Mouse (Mus musculus) c-Kit-positive CD71-positive TER-119-negative erythroid progenitor cells, embryonic 14.5 days (primary cell): ENCODE measurements around the gene Olfr976.
"Not testable (repeated sequence)": the region's sequence is repeated elsewhere in the genome, so short reads cannot be mapped to it uniquely, and the experiment has no call there.

ENCODE experiments used
- DNase-seq: peaks from one replicate; pipeline ENCODE4 v3.0.0-alpha.2; 2013; ENCODE audit warnings: low read depth

Gene Olfr976

GRCm38 (mm10) chr9:39961033-39961432, at the start of gene Olfr976:
Gene Olfr976 (minus strand): TSS chr9:39961133.
- DNase-seq = not testable (repeated sequence)

DNA sequence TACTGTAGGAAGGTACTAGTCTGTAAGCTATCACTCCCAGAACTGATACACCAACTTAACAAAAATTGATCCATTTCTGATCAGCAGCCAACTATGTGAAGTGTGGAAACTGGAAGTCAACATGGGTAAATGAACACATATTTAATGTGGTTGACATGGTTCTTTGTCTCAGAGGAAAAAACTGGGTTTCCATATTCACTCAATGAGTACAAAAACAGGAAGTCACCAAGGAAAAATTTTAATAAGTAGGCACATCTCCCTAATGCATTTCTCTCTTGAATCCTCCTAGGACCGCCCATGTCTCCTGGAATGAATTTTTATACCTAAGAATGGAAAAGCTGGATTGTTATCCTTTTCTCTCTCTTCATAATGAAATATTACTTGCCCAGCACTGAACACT, 48.5 kb upstream of the Olfr976 start, which contains the start of gene Olfr980:
Gene Olfr980, minus strand, starts transcription at position 101 of the 400 bp plus-strand sequence.
- DNase-seq = no peak

GRCm38 (mm10) chr9:40003365-40003764, 42.4 kb upstream of the Olfr976 start, which contains the start of gene Olfr979:
Gene Olfr979 (minus strand): TSS chr9:40003465.
- DNase-seq = no peak

GRCm38 (mm10) chr9:39991813-39992212, 30.9 kb upstream of the Olfr976 start, which contains the start of gene Olfr978:
Gene Olfr978 (plus strand): TSS chr9:39992113.
- no peak for DNase-seq

GRCm38 (mm10) chr9:39976581-39977145, 15.7 kb upstream of the Olfr976 start:
- not testable (repeated sequence) for DNase-seq

GRCm38 (mm10) chr9:39951946-39952345, 9.0 kb downstream of the Olfr976 start, which contains the start of gene Olfr975:
Gene Olfr975 (minus strand): TSS chr9:39952046.
- no peak for DNase-seq

- no peak for DNase-seq
These were observed 23.7 kb downstream of the Olfr976 start, which contains the start of gene Olfr974 for GRCm38 (mm10) chr9:39937201-39937600. Gene Olfr974 (plus strand): TSS chr9:39937501.

GRCm38 (mm10) chr9:39928837-39929236, 32.1 kb downstream of the Olfr976 start:
- DNase-seq = not testable (repeated sequence)

DNA sequence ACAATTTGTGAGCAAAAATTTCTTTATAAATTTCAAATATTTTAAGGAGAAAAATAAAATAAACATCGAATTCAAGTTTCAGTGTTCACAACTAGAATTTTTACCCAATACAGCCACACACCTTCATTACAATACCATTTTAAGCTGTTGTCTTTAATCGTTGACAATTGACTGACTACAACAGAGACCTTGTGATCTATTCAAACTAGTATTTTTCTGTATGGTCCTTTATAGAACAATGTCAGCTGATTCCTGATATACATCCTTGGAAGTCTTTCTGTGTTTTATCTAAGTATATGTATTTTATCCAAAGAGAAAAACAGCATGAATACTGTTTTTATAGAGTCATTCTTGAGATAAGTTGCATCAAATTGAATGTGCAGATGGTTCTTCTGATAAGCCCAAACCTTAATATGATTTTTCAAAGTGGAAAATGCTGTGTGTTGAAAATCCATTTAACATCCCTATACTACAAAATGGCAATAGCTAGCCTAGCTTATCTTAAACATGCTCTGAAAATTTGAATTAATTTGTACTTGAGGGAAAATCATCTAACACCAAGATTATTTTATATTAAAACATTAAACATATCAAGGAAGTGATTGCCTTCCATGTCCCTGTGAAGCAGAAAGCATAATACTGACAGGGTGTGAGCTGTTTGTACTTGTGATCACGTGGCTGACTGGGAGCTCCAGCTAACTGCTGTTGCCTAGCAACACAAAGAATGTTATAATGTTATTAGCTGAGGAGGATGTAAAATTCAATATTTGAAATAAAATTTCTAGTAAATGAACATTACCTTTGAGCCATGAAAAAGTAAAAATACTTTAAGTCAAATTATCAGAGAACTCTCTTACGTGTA, 32.7 kb downstream of the Olfr976 start:
- DNase-seq = not testable (repeated sequence)

GRCm38 (mm10) chr9:39909939-39910338, 51.0 kb downstream of the Olfr976 start:
- DNase-seq = no peak

GRCm38 (mm10) chr9:39907036-39907435, 53.9 kb downstream of the Olfr976 start, which contains the start of gene Olfr229:
Gene Olfr229 (plus strand): TSS chr9:39907336.
- no peak for DNase-seq

DNA sequence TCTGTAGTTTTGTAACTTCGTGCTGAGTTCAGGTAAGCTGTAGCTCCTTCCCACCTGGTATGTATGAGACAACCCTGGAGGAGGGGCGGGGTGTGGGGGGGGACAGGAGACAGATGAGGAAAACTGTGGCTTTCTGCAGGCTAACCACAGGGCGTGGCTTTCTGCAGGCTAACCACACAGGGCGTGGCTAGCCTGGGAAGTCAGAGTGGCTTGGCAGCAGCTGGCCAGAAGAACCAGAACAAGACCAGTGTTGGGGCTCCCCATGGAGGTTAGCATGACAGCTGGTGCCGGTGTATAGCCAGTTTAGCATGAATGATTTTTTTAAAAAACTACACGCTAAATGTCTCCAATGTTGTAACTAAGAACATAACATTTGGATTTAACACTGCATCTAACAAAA, 55.8 kb downstream of the Olfr976 start:
- no peak for DNase-seq
